Mouse (Mus musculus): ENCODE results near the gene Nlrp4c.

- no peak for TF ChIP-seq POLR2A (IDR thresholded peaks at IDR 0.05; ENCODE audit: low read depth, low read length)
- no peak for TF ChIP-seq CTCF (IDR thresholded peaks at IDR 0.05; ENCODE audit: extremely low read depth, insufficient read depth, insufficient read length, insufficient replicate concordance)
These were observed 99.1 kb downstream of the Nlrp4c start for GRCm38 (mm10) chr7:6143991-6144531.

Data from spleen, adult 2 months (tissue).